ENCODE assay signal across 17 mouse cellular contexts in the genomic region with DNA sequence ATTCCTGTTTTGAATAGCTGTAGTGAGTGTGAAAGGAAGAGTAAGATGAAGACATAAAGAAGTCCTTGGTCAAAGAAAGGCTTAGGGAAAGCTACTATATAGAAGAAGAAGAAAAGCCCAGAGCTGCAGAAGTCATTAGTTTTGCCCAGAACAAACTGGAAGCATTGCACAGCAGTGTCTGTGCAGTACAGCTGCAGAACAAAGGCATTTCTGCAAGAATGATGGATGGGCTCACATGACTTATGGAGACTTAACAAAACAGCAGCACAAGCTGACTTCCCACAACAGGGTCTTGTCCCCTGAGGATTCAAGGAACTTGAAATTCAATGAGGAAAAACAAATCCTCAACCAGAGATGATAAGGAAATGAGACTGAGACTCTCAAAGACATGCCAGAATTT.
DNase-seq lines count a peak whose midpoint lies in the region; ATAC-seq and TF ChIP-seq lines count a peak whose summit lies in the region.
"Had no signal": no experiment of that assay in that cellular context is flagged by ENCODE, and none has a peak within 500 bp of the region (broad histone marks: within the 10 kb centered on the region; RNA-seq: fewer than 3 reads in every experiment).

No protein-coding gene starts in this region.

- no peaks in the 10 kb centered on the region; the same call in 1 of the 2 replicates for H3K4me1 ChIP-seq in lung, embryonic 14.5 days (ENCODE audit: insufficient read depth)
- H3K4me1 ChIP-seq in lung, postnatal 0 days (ENCODE audit: insufficient read depth, low read depth, low read length), result no peaks in the 10 kb centered on the region
- H3K4me1 ChIP-seq in kidney, postnatal 0 days (replicated peaks; ENCODE audit: insufficient read depth, low read length), result no peaks in the 10 kb centered on the region
- H3K4me1 ChIP-seq: embryonic facial prominence, embryonic 13.5 days; forebrain, embryonic 15.5 days; hindbrain, embryonic 15.5 days; stomach, embryonic 15.5 days had no signal

- ATAC-seq in lung, embryonic 14.5 days (ENCODE audit: insufficient read depth), result peak; percentile 74; the same call in 1 of the 2 replicates
- no peak for ATAC-seq in lung, postnatal 0 days
- no peak for ATAC-seq in kidney, postnatal 0 days (replicated peaks; ENCODE audit: low FRiP score, low read depth)
- ATAC-seq: forebrain, embryonic 15.5 days had no signal

- H3K27me3 ChIP-seq in lung, embryonic 14.5 days (ENCODE audit: insufficient read depth, low read length), result no peaks in the 10 kb centered on the region
- H3K27me3 ChIP-seq in lung, postnatal 0 days (replicated peaks; ENCODE audit: insufficient read depth, low read length), result no peaks in the 10 kb centered on the region
- no peaks in the 10 kb centered on the region for H3K27me3 ChIP-seq in kidney, postnatal 0 days (ENCODE audit: insufficient read depth, low read length)
- H3K27me3 ChIP-seq: embryonic facial prominence, embryonic 13.5 days; forebrain, embryonic 15.5 days; hindbrain, embryonic 15.5 days; stomach, embryonic 15.5 days had no signal

- no peaks in the 10 kb centered on the region for H3K36me3 ChIP-seq in lung, embryonic 14.5 days (ENCODE audit: insufficient read depth)
- no peaks in the 10 kb centered on the region for H3K36me3 ChIP-seq in lung, postnatal 0 days (ENCODE audit: insufficient read depth, low read length)
- no peaks in the 10 kb centered on the region for H3K36me3 ChIP-seq in kidney, postnatal 0 days (ENCODE audit: insufficient read depth, low read length)
- H3K36me3 ChIP-seq: embryonic facial prominence, embryonic 13.5 days; forebrain, embryonic 15.5 days; hindbrain, embryonic 15.5 days; stomach, embryonic 15.5 days had no signal

- no peaks in the 10 kb centered on the region for H3K9me3 ChIP-seq in lung, embryonic 14.5 days (ENCODE audit: low read depth, low read length)
- no peaks in the 10 kb centered on the region for H3K9me3 ChIP-seq in lung, postnatal 0 days (ENCODE audit: low read length)
- H3K9me3 ChIP-seq in kidney, postnatal 0 days (replicated peaks; ENCODE audit: low read length), result no peaks in the 10 kb centered on the region
- H3K9me3 ChIP-seq: embryonic facial prominence, embryonic 13.5 days; forebrain, embryonic 15.5 days; hindbrain, embryonic 15.5 days; stomach, embryonic 15.5 days had no signal

- no peak overlapping the region for H3K4me2 ChIP-seq in lung, embryonic 14.5 days
- H3K4me2 ChIP-seq in lung, postnatal 0 days (replicated peaks; ENCODE audit: low read depth, low read length), result no peak overlapping the region
- no peak overlapping the region for H3K4me2 ChIP-seq in kidney, postnatal 0 days (ENCODE audit: low read length)
- H3K4me2 ChIP-seq: embryonic facial prominence, embryonic 13.5 days; forebrain, embryonic 15.5 days; hindbrain, embryonic 15.5 days; stomach, embryonic 15.5 days had no signal

- no peak overlapping the region for H3K9ac ChIP-seq in lung, embryonic 14.5 days
- H3K9ac ChIP-seq in lung, postnatal 0 days (replicated peaks; ENCODE audit: low read depth), result no peak overlapping the region
- no peak overlapping the region for H3K9ac ChIP-seq in kidney, postnatal 0 days (ENCODE audit: low read depth, low read length)
- H3K9ac ChIP-seq: embryonic facial prominence, embryonic 13.5 days; forebrain, embryonic 15.5 days; hindbrain, embryonic 15.5 days; stomach, embryonic 15.5 days had no signal

- peak; percentile 2 for DNase-seq in adrenal gland, postnatal 10 days
- no peak for DNase-seq in adrenal gland, postnatal 25 days
- peak; percentile 43 for DNase-seq in lung, embryonic 14.5 days
- no peak for DNase-seq in lung, postnatal 0 days (ENCODE audit: low spot score)
- DNase-seq in kidney, postnatal 0 days (ENCODE audit: low spot score), result peak; percentile 88
- DNase-seq in skeletal muscle tissue, adult 2 months (ENCODE audit: low read depth, low spot score), result peak; percentile 27
- DNase-seq in cerebellum, adult 9-11 months, result no peak
- no peak for DNase-seq in urinary bladder, adult 18-20 months (ENCODE audit: low spot score in 2 of 2)
- DNase-seq: cerebellum, adult 11-12 months; gastrocnemius, postnatal 25 days; lung, adult 2 months; right cerebral cortex, postnatal 14 days had no signal

- H3K4me3 ChIP-seq in lung, embryonic 14.5 days (ENCODE audit: low read depth, low read length), result no peak overlapping the region
- H3K4me3 ChIP-seq in lung, postnatal 0 days (ENCODE audit: low read depth, low read length), result no peak overlapping the region
- H3K4me3 ChIP-seq in kidney, postnatal 0 days (replicated peaks; ENCODE audit: low read depth, low read length), result no peak overlapping the region
- H3K4me3 ChIP-seq: embryonic facial prominence, embryonic 13.5 days; forebrain, embryonic 15.5 days; hindbrain, embryonic 15.5 days; layer of hippocampus, adult 2 months; stomach, embryonic 15.5 days had no signal

- TF ChIP-seq CTCF in lung, embryonic 14.5 days (IDR thresholded peaks at IDR 0.05; ENCODE audit: low read depth), result no peak
- TF ChIP-seq CTCF in lung, postnatal 0 days (IDR thresholded peaks at IDR 0.05), result no peak
- TF ChIP-seq CTCF in kidney, postnatal 0 days (IDR thresholded peaks at IDR 0.05; ENCODE audit: low read depth), result no peak

- H3K27ac ChIP-seq in lung, embryonic 14.5 days (ENCODE audit: low read depth), result no peak overlapping the region
- no peak overlapping the region for H3K27ac ChIP-seq in lung, postnatal 0 days (ENCODE audit: low read length)
- no peak overlapping the region for H3K27ac ChIP-seq in kidney, postnatal 0 days
- H3K27ac ChIP-seq: embryonic facial prominence, embryonic 13.5 days; forebrain, embryonic 15.5 days; hindbrain, embryonic 15.5 days; layer of hippocampus, adult 2 months; stomach, embryonic 15.5 days had no signal

- no peak for TF ChIP-seq EP300 in lung, postnatal 0 days (IDR thresholded peaks at IDR 0.05)

Comparison
In these comparisons a context has a peak if more than half of its experiments do, and no peak if none do; other contexts are left out.
1. DNase-seq: peak in adrenal gland, postnatal 10 days (single experiment), lung, embryonic 14.5 days (single experiment), kidney, postnatal 0 days (single experiment) and skeletal muscle tissue, adult 2 months (single experiment); none in adrenal gland, postnatal 25 days (single experiment), lung, postnatal 0 days (single experiment), cerebellum, adult 9-11 months (single experiment) and urinary bladder, adult 18-20 months (0 of 2).